Mouse (Mus musculus): ENCODE measurements around the gene Fndc1. TPM values are rescaled to one million over a fixed set of nuclear protein-coding genes. Genes with fewer than 3 reads are reported as not detected.

Gene Fndc1
- total and polyA plus RNA-seq, 2 experiments = 0.02 to 0.83 TPM

GRCm38 (mm10) chr17:7871800-7872199, 44.7 kb upstream of the Fndc1 start:
- Histone ChIP-seq H3K9ac (ENCODE audit: low read depth, low read length) (no peak overlapping the region), H3K27me3 (ENCODE audit: control insufficient read depth, insufficient read depth, low read length) (no peaks in the 10 kb centered on the region), H3K36me3 (ENCODE audit: control insufficient read depth, insufficient read depth, low read length) (no peaks in the 10 kb centered on the region), H3K4me1 (ENCODE audit: control insufficient read depth, insufficient read depth, low read length) (no peaks in the 10 kb centered on the region), H3K79me2 (ENCODE audit: control insufficient read depth, insufficient read depth, low read length) (no peaks in the 10 kb centered on the region), H3K4me3 (ENCODE audit: insufficient read depth, low read depth, low read length) (no peak overlapping the region), H3K27ac (replicated peaks; ENCODE audit: insufficient read depth, low read depth, low read length) (no peak overlapping the region)
- TF ChIP-seq POLR2A (IDR thresholded peaks at IDR 0.05; ENCODE audit: extremely low read depth, insufficient read depth, low read length) = no peak
- TF ChIP-seq CTCF (IDR thresholded peaks at IDR 0.05; ENCODE audit: low read depth, low read length) = no peak
- no peak for DNase-seq (ENCODE audit: extremely low read depth, low read depth, low spot score)
- 87% methylated on average over 10 of the region's 10 CpGs for WGBS

DNA sequence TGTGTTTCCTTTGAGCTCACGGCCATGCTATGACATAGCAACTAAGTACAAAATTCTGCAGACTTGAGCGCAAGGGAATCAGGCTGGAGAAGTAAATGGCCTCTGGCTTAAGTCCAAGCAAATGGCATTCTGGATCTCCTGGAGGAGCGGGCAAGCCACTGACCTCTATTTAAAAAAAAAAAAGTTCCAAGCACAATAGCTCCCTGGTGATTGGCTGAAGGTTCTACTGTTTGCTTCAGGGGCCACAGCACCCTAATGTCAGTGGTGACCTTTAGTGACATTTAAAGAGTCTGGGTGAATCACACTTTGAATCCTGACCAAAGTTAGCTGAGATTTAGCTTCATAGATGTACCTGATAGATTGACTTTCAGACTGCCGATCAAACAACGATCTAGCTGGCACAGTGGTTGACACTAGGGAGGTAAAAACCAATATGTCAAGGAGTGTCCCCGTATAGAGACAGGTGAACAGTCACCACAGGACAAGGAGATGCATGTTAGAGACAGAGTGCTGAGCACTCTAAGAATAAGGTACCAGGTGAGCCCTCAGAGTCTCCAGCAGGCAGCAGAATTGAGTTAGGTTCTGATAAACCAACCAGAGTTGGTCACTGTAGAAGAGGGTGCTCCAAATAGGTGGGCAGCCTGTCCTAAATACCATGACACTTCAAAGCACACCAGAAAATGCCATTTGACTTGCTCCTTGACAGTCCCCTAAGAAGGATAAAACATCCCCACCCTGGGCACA, 43.9 kb upstream of the Fndc1 start:
- Histone ChIP-seq H3K27ac (replicated peaks; ENCODE audit: insufficient read depth, low read depth, low read length) (no peak overlapping the region), H3K4me1 (ENCODE audit: control insufficient read depth, insufficient read depth, low read length) (no peaks in the 10 kb centered on the region), H3K9ac (ENCODE audit: low read depth, low read length) (no peak overlapping the region), H3K36me3 (ENCODE audit: control insufficient read depth, insufficient read depth, low read length) (no peaks in the 10 kb centered on the region), H3K4me3 (ENCODE audit: insufficient read depth, low read depth, low read length) (no peak overlapping the region), H3K27me3 (ENCODE audit: control insufficient read depth, insufficient read depth, low read length) (no peaks in the 10 kb centered on the region), H3K79me2 (ENCODE audit: control insufficient read depth, insufficient read depth, low read length) (no peaks in the 10 kb centered on the region)
- DNase-seq (ENCODE audit: extremely low read depth, low read depth, low spot score) = no peak
- 76% methylated on average over 6 of the region's 6 CpGs for WGBS
- TF ChIP-seq CTCF (IDR thresholded peaks at IDR 0.05; ENCODE audit: low read depth, low read length) (no peak), POLR2A (IDR thresholded peaks at IDR 0.05; ENCODE audit: extremely low read depth, insufficient read depth, low read length) (no peak)

DNA sequence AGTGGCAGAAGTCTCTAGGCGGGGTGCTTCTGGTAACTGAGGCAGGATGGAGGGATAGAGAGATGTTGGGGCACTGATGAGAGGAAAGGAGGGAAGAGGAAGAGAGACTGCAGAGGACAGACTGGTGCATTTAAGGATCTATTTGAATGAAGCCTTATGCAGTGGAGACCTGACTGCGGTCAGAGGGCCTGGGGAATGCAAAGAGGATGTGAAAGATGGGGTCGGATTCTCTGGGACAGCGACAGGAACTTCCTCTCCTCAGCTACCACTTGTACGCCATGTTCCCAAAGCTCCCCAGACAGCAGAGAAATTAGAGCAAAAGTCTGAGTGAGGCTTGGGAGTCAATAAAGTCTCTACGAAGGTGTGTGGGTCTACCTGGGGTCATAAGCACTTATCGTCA, 42.0 kb upstream of the Fndc1 start:
- DNase-seq (ENCODE audit: extremely low read depth, low read depth, low spot score) = peak; percentile 28
- H3K9ac ChIP-seq (ENCODE audit: low read depth, low read length) = no peak overlapping the region
- 69% methylated on average over 7 of the region's 7 CpGs for WGBS

GRCm38 (mm10) chr17:7868631-7869030, 41.5 kb upstream of the Fndc1 start:
- no peaks in the 10 kb centered on the region for H3K27me3 ChIP-seq (ENCODE audit: control insufficient read depth, insufficient read depth, low read length)
- H3K9ac ChIP-seq (ENCODE audit: low read depth, low read length) = no peak overlapping the region
- TF ChIP-seq POLR2A (IDR thresholded peaks at IDR 0.05; ENCODE audit: extremely low read depth, insufficient read depth, low read length) (no peak), CTCF (IDR thresholded peaks at IDR 0.05; ENCODE audit: low read depth, low read length) (peak; percentile 89)
- H3K79me2 ChIP-seq (ENCODE audit: control insufficient read depth, insufficient read depth, low read length) = no peaks in the 10 kb centered on the region
- no peaks in the 10 kb centered on the region for H3K4me1 ChIP-seq (ENCODE audit: control insufficient read depth, insufficient read depth, low read length)
- H3K27ac ChIP-seq (replicated peaks; ENCODE audit: insufficient read depth, low read depth, low read length) = no peak overlapping the region
- peak; percentile 23 for DNase-seq (ENCODE audit: extremely low read depth, low read depth, low spot score)
- 3% methylated on average over 4 of the region's 4 CpGs for WGBS
- H3K4me3 ChIP-seq (ENCODE audit: insufficient read depth, low read depth, low read length) = no peak overlapping the region
- H3K36me3 ChIP-seq (ENCODE audit: control insufficient read depth, insufficient read depth, low read length) = no peaks in the 10 kb centered on the region

More for the DNA sequence above, 42.0 kb upstream of the Fndc1 start:
- no peak overlapping the region for H3K27ac ChIP-seq (replicated peaks; ENCODE audit: insufficient read depth, low read depth, low read length)
- no peak for TF ChIP-seq POLR2A (IDR thresholded peaks at IDR 0.05; ENCODE audit: extremely low read depth, insufficient read depth, low read length)
- H3K79me2 ChIP-seq (ENCODE audit: control insufficient read depth, insufficient read depth, low read length) = no peaks in the 10 kb centered on the region
- H3K4me3 ChIP-seq (ENCODE audit: insufficient read depth, low read depth, low read length) = no peak overlapping the region
- H3K36me3 ChIP-seq (ENCODE audit: control insufficient read depth, insufficient read depth, low read length) = no peaks in the 10 kb centered on the region
- no peaks in the 10 kb centered on the region for H3K4me1 ChIP-seq (ENCODE audit: control insufficient read depth, insufficient read depth, low read length)
- no peaks in the 10 kb centered on the region for H3K27me3 ChIP-seq (ENCODE audit: control insufficient read depth, insufficient read depth, low read length)

DNA sequence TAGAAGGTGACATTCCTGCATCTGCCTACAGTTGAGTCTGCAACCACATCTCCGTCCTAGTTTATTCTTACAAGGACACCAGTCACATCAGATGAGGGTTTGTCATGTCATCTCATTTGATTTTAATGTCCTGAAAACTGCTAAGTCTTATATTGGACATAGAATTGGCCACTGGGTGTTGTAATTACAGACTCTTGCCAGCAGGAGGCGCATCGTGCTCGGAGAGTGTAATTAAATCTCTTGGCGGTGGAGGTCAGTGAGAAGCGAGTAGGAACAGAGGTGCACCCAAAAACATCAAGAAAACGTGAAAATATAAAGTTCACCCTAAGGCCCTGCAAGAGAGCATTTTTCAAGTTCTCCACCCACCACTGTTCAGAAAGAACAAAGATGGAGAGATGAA, 37.6 kb upstream of the Fndc1 start:
- peak; percentile 53; the same call in 1 of the 2 replicates for TF ChIP-seq CTCF (IDR thresholded peaks at IDR 0.05; ENCODE audit: low read depth, low read length)
- TF ChIP-seq POLR2A (IDR thresholded peaks at IDR 0.05; ENCODE audit: extremely low read depth, insufficient read depth, low read length) = no peak
- WGBS = 20% methylated on average over 7 of the region's 7 CpGs
- H3K27me3 ChIP-seq (ENCODE audit: control insufficient read depth, insufficient read depth, low read length) = no peaks in the 10 kb centered on the region
- DNase-seq (ENCODE audit: extremely low read depth, low read depth, low spot score) = no peak
- H3K79me2 ChIP-seq (ENCODE audit: control insufficient read depth, insufficient read depth, low read length) = no peaks in the 10 kb centered on the region
- no peak overlapping the region for H3K4me3 ChIP-seq (ENCODE audit: insufficient read depth, low read depth, low read length)
- H3K9ac ChIP-seq (ENCODE audit: low read depth, low read length) = no peak overlapping the region
- no peaks in the 10 kb centered on the region for H3K4me1 ChIP-seq (ENCODE audit: control insufficient read depth, insufficient read depth, low read length)
- no peaks in the 10 kb centered on the region for H3K36me3 ChIP-seq (ENCODE audit: control insufficient read depth, insufficient read depth, low read length)
- H3K27ac ChIP-seq (replicated peaks; ENCODE audit: insufficient read depth, low read depth, low read length) = no peak overlapping the region

DNA sequence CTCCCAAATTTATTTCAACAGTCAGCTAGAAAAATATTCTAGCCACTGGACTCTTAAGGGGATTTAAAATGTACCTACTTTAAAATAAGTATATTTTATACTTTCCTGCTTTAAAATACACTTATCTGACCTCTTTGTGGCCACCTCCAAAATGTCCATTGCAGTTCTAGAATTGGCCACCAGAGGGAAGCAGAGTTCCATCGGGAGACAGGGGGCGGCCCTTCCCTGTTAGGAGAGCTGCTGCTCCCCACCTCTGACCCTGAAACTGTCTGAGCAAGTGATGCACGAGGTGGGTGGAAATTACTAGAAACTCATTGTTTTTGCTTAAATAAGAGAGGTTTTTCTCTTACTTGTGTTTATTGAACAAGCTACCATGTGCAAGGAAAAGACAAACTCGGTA, 36.6 kb upstream of the Fndc1 start:
- Histone ChIP-seq H3K27me3 (ENCODE audit: control insufficient read depth, insufficient read depth, low read length) (no peaks in the 10 kb centered on the region), H3K4me1 (ENCODE audit: control insufficient read depth, insufficient read depth, low read length) (no peaks in the 10 kb centered on the region), H3K4me3 (ENCODE audit: insufficient read depth, low read depth, low read length) (no peak overlapping the region), H3K27ac (replicated peaks; ENCODE audit: insufficient read depth, low read depth, low read length) (no peak overlapping the region), H3K36me3 (ENCODE audit: control insufficient read depth, insufficient read depth, low read length) (no peaks in the 10 kb centered on the region), H3K79me2 (ENCODE audit: control insufficient read depth, insufficient read depth, low read length) (no peaks in the 10 kb centered on the region), H3K9ac (ENCODE audit: low read depth, low read length) (no peak overlapping the region)
- TF ChIP-seq CTCF (IDR thresholded peaks at IDR 0.05; ENCODE audit: low read depth, low read length) (peak; percentile 84), POLR2A (IDR thresholded peaks at IDR 0.05; ENCODE audit: extremely low read depth, insufficient read depth, low read length) (no peak)
- WGBS = 24% methylated on average over 4 of the region's 4 CpGs
- DNase-seq (ENCODE audit: extremely low read depth, low read depth, low spot score) = peak; percentile 13

All from liver, adult 2 months (tissue).